Comparison of ENCODE assay signal across 16 mouse cellular contexts in the genomic region with DNA sequence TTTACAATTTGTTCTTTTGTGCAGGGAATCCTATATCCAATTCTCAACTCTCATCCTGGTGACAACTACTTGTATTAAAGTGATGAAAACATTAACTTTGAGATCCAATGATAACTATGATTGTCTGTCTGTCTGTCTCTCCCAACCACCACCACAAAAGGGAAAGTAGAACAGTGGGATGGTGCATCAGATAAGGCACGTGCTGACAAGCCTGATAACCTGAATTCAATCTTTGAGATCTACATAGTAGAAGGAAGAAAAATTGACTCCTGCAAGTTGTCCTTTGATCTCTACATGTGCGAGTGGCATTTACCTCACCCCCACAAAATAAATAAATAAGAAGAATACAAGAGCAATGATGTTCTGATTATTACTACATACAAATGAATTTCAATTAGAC.
"Had no signal": no experiment of that assay in that cellular context is flagged by ENCODE, and none has a peak within 500 bp of the region (broad histone marks: within the 10 kb centered on the region; RNA-seq: fewer than 3 reads in every experiment).

No protein-coding gene starts in this region.

- H3K27me3 ChIP-seq: neural tube, embryonic 13.5 days; neural tube, embryonic 15.5 days; stomach, embryonic 15.5 days had no signal

- H3K36me3 ChIP-seq: neural tube, embryonic 13.5 days; neural tube, embryonic 15.5 days; stomach, embryonic 15.5 days had no signal

- H3K9ac ChIP-seq: neural tube, embryonic 13.5 days; neural tube, embryonic 15.5 days; stomach, embryonic 15.5 days had no signal

- H3K27ac ChIP-seq: neural tube, embryonic 13.5 days; neural tube, embryonic 15.5 days; stomach, embryonic 15.5 days; stomach, postnatal 0 days had no signal

- H3K9me3 ChIP-seq: neural tube, embryonic 13.5 days; neural tube, embryonic 15.5 days; stomach, embryonic 15.5 days had no signal

- H3K4me1 ChIP-seq: neural tube, embryonic 13.5 days; stomach, embryonic 15.5 days had no signal

- H3K4me2 ChIP-seq: neural tube, embryonic 13.5 days; neural tube, embryonic 15.5 days; stomach, embryonic 15.5 days had no signal

- H3K4me3 ChIP-seq: neural tube, embryonic 13.5 days; neural tube, embryonic 15.5 days; stomach, embryonic 15.5 days had no signal

- DNase-seq: retina, postnatal 1 day; right cerebral cortex, adult 18-20 months; right cerebral cortex, postnatal 14 days; right cerebral cortex, postnatal 25 days; right cerebral cortex, postnatal 4 days; spleen, adult 18-20 months; thymus, adult 18-20 months; thymus, adult 2 months; thymus, postnatal 14 days; thymus, postnatal 25 days; thymus, postnatal 36 days; thymus, postnatal 4 days had no signal
